Mouse (Mus musculus) spleen, adult 2 months (tissue): ENCODE measurements at regions not wholly inside any gene's neighbourhood (a gene's known extent, or its start where the extent isn't known, plus 50 kb on each side); places are given as distances from the start of the nearest gene placed in this dataset.

ENCODE experiments used
- CTCF ChIP-seq: fragments of 200-500 bp; IDR thresholded peaks from 2 replicates; pipeline ENCODE4 v1.5.1; 2011; ENCODE audit warnings: mild to moderate bottlenecking, inconsistent platforms; ENCODE audit not compliant: insufficient read depth, insufficient read length, insufficient replicate concordance; ENCODE audit errors: extremely low read depth
- POLR2A ChIP-seq: fragments of 200-500 bp; IDR thresholded peaks from 2 replicates; pipeline ENCODE4 v1.6.1; 2011; ENCODE audit warnings: low read depth, low read length, inconsistent platforms

GRCm38 (mm10) chr9:67631741-67632243 lies 72.3 kb upstream of the Tln2 start:
- TF ChIP-seq POLR2A (no peak), CTCF (no peak)
